Mouse (Mus musculus) limb, embryonic 13.5 days (tissue): ENCODE results near the gene Rasa2. TPM values are rescaled to one million over a fixed set of nuclear protein-coding genes. Genes with fewer than 3 reads are reported as not detected.

Experiments used
- ATAC-seq: fragments of 200-750 bp; cut with Nextera tagmentation; 2 replicates; pipeline ENCODE4 v1.8.0; 2017; ENCODE audit warnings: low read depth, moderate number of reproducible peaks, moderate TSS enrichment; ENCODE audit not compliant: low FRiP score
- H3K27ac ChIP-seq: fragments of 300-500 bp; sonication (generic); 2 replicates; pipeline ENCODE4 v1.5.1; 2015; ENCODE audit warnings: inconsistent platforms, mild to moderate bottlenecking, moderate library complexity
- H3K27me3 ChIP-seq: fragments of 300-500 bp; sonication (generic); 2 replicates; pipeline ENCODE4 v1.6.1; 2015; ENCODE audit warnings: mild to moderate bottlenecking, inconsistent platforms
- H3K36me3 ChIP-seq: fragments of 300-500 bp; sonication (generic); 2 replicates; pipeline ENCODE4 v1.6.1; 2015; ENCODE audit warnings: inconsistent platforms, mild to moderate bottlenecking, moderate library complexity
- H3K4me1 ChIP-seq: fragments of 300-500 bp; sonication (generic); 2 replicates; pipeline ENCODE4 v1.6.1; 2015; ENCODE audit warnings: inconsistent platforms
- H3K4me2 ChIP-seq: fragments of 300-500 bp; sonication (generic); replicated peaks from 2 replicates; pipeline ENCODE4 v1.6.1; 2015; ENCODE audit warnings: inconsistent platforms, mild to moderate bottlenecking, moderate library complexity
- H3K4me3 ChIP-seq: fragments of 300-500 bp; sonication (generic); 2 replicates; pipeline ENCODE4 v1.5.1; 2015; ENCODE audit warnings: moderate library complexity, mild to moderate bottlenecking, inconsistent platforms
- H3K9ac ChIP-seq: fragments of 300-500 bp; sonication (generic); 2 replicates; pipeline ENCODE4 v1.6.1; 2015; ENCODE audit warnings: mild to moderate bottlenecking, inconsistent platforms
- H3K9me3 ChIP-seq: fragments of 300-500 bp; sonication (generic); 2 replicates; pipeline ENCODE4 v1.6.1; 2016; ENCODE audit warnings: inconsistent platforms
- WGBS: fragments of 180-500 bp; shearing (Covaris S2); methylation state at CpG from one replicate; pipeline ENCODE4 v1.1.7; 2015; 5-methylcytosine and 5-hydroxymethylcytosine counted together
- polyA plus RNA-seq: library from polyadenylated mRNA; unstranded; fragments of >200 nt; fragmentation: Nextera tagmentation; extraction: Ambion mirVana; gene quantifications from 2 replicates; pipeline ENCODE4 v1.2.1, GENCODE M21; 2015

Gene Rasa2
- polyA plus RNA-seq, 1 experiment from 2014 or later = 22.7 TPM

- Histone ChIP-seq H3K4me1 (no peaks in the 10 kb centered on the region), H3K27me3 (no peaks in the 10 kb centered on the region), H3K4me3 (no peak overlapping the region), H3K9me3 (no peaks in the 10 kb centered on the region; the same call in 1 of the 2 replicates), H3K27ac (no peak overlapping the region), H3K36me3 (peaks cover 28% of the 10 kb centered on the region), H3K9ac (no peak overlapping the region), H3K4me2 (no peak overlapping the region)
- 83% methylated on average over 3 of the region's 3 CpGs for WGBS
- no peak for ATAC-seq
These were observed 19.1 kb downstream of the Rasa2 start for GRCm38 (mm10) chr9:96612297-96612696.

GRCm38 (mm10) chr9:96611693-96612293 is 19.6 kb downstream of the Rasa2 start:
- Histone ChIP-seq H3K9ac (no peak overlapping the region), H3K9me3 (peaks cover 4% of the 10 kb centered on the region), H3K4me2 (no peak overlapping the region), H3K27me3 (no peaks in the 10 kb centered on the region), H3K4me1 (no peaks in the 10 kb centered on the region), H3K4me3 (no peak overlapping the region), H3K27ac (no peak overlapping the region), H3K36me3 (peaks cover 33% of the 10 kb centered on the region)
- WGBS = 57% methylated on average over 8 of the region's 8 CpGs
- ATAC-seq = no peak

- no peaks in the 10 kb centered on the region for H3K27me3 ChIP-seq
- H3K4me3 ChIP-seq = no peak overlapping the region
- H3K9me3 ChIP-seq = peaks cover 7% of the 10 kb centered on the region
- H3K4me1 ChIP-seq = no peaks in the 10 kb centered on the region
- no peak for ATAC-seq
- no peak overlapping the region for H3K27ac ChIP-seq
- H3K36me3 ChIP-seq = peaks cover 37% of the 10 kb centered on the region
- 87% methylated on average over 2 of the region's 2 CpGs for WGBS
- H3K9ac ChIP-seq = no peak overlapping the region
- H3K4me2 ChIP-seq = no peak overlapping the region
These were observed 20.6 kb downstream of the Rasa2 start for GRCm38 (mm10) chr9:96610813-96611212.

- no peak for ATAC-seq
- peaks cover 7% of the 10 kb centered on the region for H3K9me3 ChIP-seq
- H3K36me3 ChIP-seq = peaks cover 54% of the 10 kb centered on the region
- 64% methylated on average over 6 of the region's 6 CpGs for WGBS
- no peak overlapping the region for H3K27ac ChIP-seq
- H3K4me3 ChIP-seq = no peak overlapping the region
- H3K4me1 ChIP-seq = no peaks in the 10 kb centered on the region
- no peaks in the 10 kb centered on the region for H3K27me3 ChIP-seq
- no peak overlapping the region for H3K4me2 ChIP-seq
- H3K9ac ChIP-seq = no peak overlapping the region
These were observed 28.0 kb downstream of the Rasa2 start for GRCm38 (mm10) chr9:96603416-96603815.

GRCm38 (mm10) chr9:96597899-96598298 is 33.5 kb downstream of the Rasa2 start:
- Histone ChIP-seq H3K4me3 (no peak overlapping the region), H3K27ac (no peak overlapping the region), H3K4me1 (no peaks in the 10 kb centered on the region), H3K9ac (no peak overlapping the region), H3K4me2 (no peak overlapping the region), H3K36me3 (peaks cover 46% of the 10 kb centered on the region), H3K9me3 (no peaks in the 10 kb centered on the region), H3K27me3 (no peaks in the 10 kb centered on the region)
- WGBS = 93% methylated on average over 1 of the region's 1 CpGs
- ATAC-seq = no peak

GRCm38 (mm10) chr9:96592670-96593600 is 38.5 kb downstream of the Rasa2 start:
- Histone ChIP-seq H3K27ac (no peak overlapping the region), H3K4me1 (no peaks in the 10 kb centered on the region), H3K4me2 (no peak overlapping the region), H3K9me3 (no peaks in the 10 kb centered on the region), H3K27me3 (no peaks in the 10 kb centered on the region), H3K36me3 (peaks cover 53% of the 10 kb centered on the region), H3K4me3 (no peak overlapping the region), H3K9ac (no peak overlapping the region)
- 93% methylated on average over 11 of the region's 11 CpGs for WGBS
- ATAC-seq = no peak

GRCm38 (mm10) chr9:96589346-96589745 is 42.1 kb downstream of the Rasa2 start:
- no peaks in the 10 kb centered on the region for H3K9me3 ChIP-seq
- H3K27ac ChIP-seq = no peak overlapping the region
- ATAC-seq = no peak
- no peaks in the 10 kb centered on the region for H3K27me3 ChIP-seq
- no peak overlapping the region for H3K9ac ChIP-seq
- H3K4me1 ChIP-seq = no peaks in the 10 kb centered on the region
- H3K4me3 ChIP-seq = no peak overlapping the region
- 92% methylated on average over 5 of the region's 5 CpGs for WGBS
- no peak overlapping the region for H3K4me2 ChIP-seq
- peaks cover 38% of the 10 kb centered on the region for H3K36me3 ChIP-seq

- 0 out of 2 replicates have a peak, but pooled peaks cover 2% of the 10 kb centered on the region for H3K4me1 ChIP-seq
- no peak overlapping the region for H3K27ac ChIP-seq
- H3K9ac ChIP-seq = no peak overlapping the region
- 68% methylated on average over 2 of the region's 2 CpGs for WGBS
- no peaks in the 10 kb centered on the region for H3K9me3 ChIP-seq
- peaks cover 16% of the 10 kb centered on the region for H3K36me3 ChIP-seq
- no peak for ATAC-seq
- H3K4me3 ChIP-seq = no peak overlapping the region
- H3K27me3 ChIP-seq = no peaks in the 10 kb centered on the region
- no peak overlapping the region for H3K4me2 ChIP-seq
These were observed 47.9 kb downstream of the Rasa2 start for GRCm38 (mm10) chr9:96583496-96583895.

GRCm38 (mm10) chr9:96583076-96583475 is 48.3 kb downstream of the Rasa2 start:
- H3K27ac ChIP-seq = no peak overlapping the region
- H3K4me2 ChIP-seq = no peak overlapping the region
- no peak for ATAC-seq
- H3K9ac ChIP-seq = no peak overlapping the region
- H3K4me3 ChIP-seq = no peak overlapping the region
- WGBS = 78% methylated on average over 2 of the region's 2 CpGs
- no peaks in the 10 kb centered on the region for H3K27me3 ChIP-seq
- no peaks in the 10 kb centered on the region for H3K9me3 ChIP-seq
- peaks cover 6% of the 10 kb centered on the region for H3K4me1 ChIP-seq
- peaks cover 12% of the 10 kb centered on the region for H3K36me3 ChIP-seq

GRCm38 (mm10) chr9:96578190-96578589 is 53.2 kb downstream of the Rasa2 start:
- no peaks in the 10 kb centered on the region for H3K9me3 ChIP-seq
- ATAC-seq = no peak

GRCm38 (mm10) chr9:96577674-96578073 is 53.7 kb downstream of the Rasa2 start:
- H3K4me3 ChIP-seq = no peak overlapping the region
- H3K4me1 ChIP-seq = peaks cover 16% of the 10 kb centered on the region
- no peak overlapping the region for H3K9ac ChIP-seq
- peaks cover 16% of the 10 kb centered on the region for H3K36me3 ChIP-seq
- H3K9me3 ChIP-seq = no peaks in the 10 kb centered on the region
- H3K27me3 ChIP-seq = no peaks in the 10 kb centered on the region
- WGBS = 18% methylated on average over 6 of the region's 6 CpGs
- peak overlapping the region; percentile 44; the same call in 1 of the 2 replicates for H3K27ac ChIP-seq
- peak; percentile 80; the same call in 1 of the 2 replicates for ATAC-seq
- H3K4me2 ChIP-seq = no peak overlapping the region

More at GRCm38 (mm10) chr9:96578190-96578589, 53.2 kb downstream of the Rasa2 start:
- no peak overlapping the region for H3K9ac ChIP-seq
- peaks cover 16% of the 10 kb centered on the region for H3K36me3 ChIP-seq
- no peak overlapping the region for H3K4me2 ChIP-seq
- WGBS = 73% methylated on average over 4 of the region's 4 CpGs
- 0 out of 2 replicates have a peak overlapping the region, but pooled peaks have one; percentile 3 for H3K27ac ChIP-seq
- H3K27me3 ChIP-seq = no peaks in the 10 kb centered on the region
- no peak overlapping the region for H3K4me3 ChIP-seq
- peaks cover 16% of the 10 kb centered on the region for H3K4me1 ChIP-seq

- Histone ChIP-seq H3K4me3 (no peak overlapping the region), H3K4me2 (no peak overlapping the region), H3K27ac (no peak overlapping the region), H3K9ac (no peak overlapping the region), H3K27me3 (no peaks in the 10 kb centered on the region), H3K9me3 (no peaks in the 10 kb centered on the region), H3K4me1 (peaks cover 11% of the 10 kb centered on the region), H3K36me3 (peaks cover 32% of the 10 kb centered on the region)
- ATAC-seq = no peak
- WGBS = 15% methylated on average over 1 of the region's 1 CpGs
These were observed 58.2 kb downstream of the Rasa2 start for GRCm38 (mm10) chr9:96573252-96573651.
